Mouse (Mus musculus): ENCODE data around the gene Gm34653. TPM values are rescaled to one million over a fixed set of nuclear protein-coding genes. Genes with fewer than 3 reads are reported as not detected.

The Gm34653 gene
- polyA plus RNA-seq, 1 experiment from 2014 or later: not detected

DNA sequence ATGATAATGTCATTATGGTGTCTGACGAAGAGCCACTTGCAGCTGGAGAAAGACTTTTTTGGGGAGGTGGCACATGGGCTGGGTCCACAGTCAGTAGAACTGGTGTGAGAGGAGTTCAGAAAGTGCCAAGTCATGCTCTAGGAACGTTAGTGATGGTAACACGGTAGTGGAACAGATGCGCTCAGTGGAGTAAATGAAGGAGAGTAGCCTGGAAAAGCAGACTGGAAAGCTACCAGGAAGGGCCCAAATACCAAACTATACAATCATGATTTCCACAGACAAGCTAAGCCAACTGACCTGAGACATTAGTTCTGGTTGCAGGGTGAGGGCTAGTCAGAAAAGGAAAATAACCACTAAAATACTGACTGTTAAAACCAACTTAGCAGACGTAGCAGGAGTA is 36.9 kb downstream of the Gm34653 start:
- Histone ChIP-seq H3K9me3 (replicated peaks; ENCODE audit: control insufficient read depth, low read length) (no peaks in the 10 kb centered on the region), H3K36me3 (ENCODE audit: control insufficient read depth, insufficient read depth) (peaks cover 12% of the 10 kb centered on the region), H3K4me1 (ENCODE audit: control insufficient read depth, low read depth, low read length) (peaks cover 24% of the 10 kb centered on the region), H3K4me3 (ENCODE audit: low read depth, low read length) (peak overlapping the region; percentile 79), H3K4me2 (ENCODE audit: low read depth, low read length) (peak overlapping the region; percentile 95), H3K27ac (ENCODE audit: low read length) (peak overlapping the region; percentile 93), H3K9ac (ENCODE audit: low read depth, low read length) (peak overlapping the region; percentile 61), H3K27me3 (ENCODE audit: control insufficient read depth, insufficient read depth, low read depth, low read length) (peaks cover 9% of the 10 kb centered on the region)
- ATAC-seq (ENCODE audit: low read depth): peak; percentile 70
- 8% methylated on average over 5 of the region's 5 CpGs for WGBS (ENCODE audit: insufficient replicate concordance)

DNA sequence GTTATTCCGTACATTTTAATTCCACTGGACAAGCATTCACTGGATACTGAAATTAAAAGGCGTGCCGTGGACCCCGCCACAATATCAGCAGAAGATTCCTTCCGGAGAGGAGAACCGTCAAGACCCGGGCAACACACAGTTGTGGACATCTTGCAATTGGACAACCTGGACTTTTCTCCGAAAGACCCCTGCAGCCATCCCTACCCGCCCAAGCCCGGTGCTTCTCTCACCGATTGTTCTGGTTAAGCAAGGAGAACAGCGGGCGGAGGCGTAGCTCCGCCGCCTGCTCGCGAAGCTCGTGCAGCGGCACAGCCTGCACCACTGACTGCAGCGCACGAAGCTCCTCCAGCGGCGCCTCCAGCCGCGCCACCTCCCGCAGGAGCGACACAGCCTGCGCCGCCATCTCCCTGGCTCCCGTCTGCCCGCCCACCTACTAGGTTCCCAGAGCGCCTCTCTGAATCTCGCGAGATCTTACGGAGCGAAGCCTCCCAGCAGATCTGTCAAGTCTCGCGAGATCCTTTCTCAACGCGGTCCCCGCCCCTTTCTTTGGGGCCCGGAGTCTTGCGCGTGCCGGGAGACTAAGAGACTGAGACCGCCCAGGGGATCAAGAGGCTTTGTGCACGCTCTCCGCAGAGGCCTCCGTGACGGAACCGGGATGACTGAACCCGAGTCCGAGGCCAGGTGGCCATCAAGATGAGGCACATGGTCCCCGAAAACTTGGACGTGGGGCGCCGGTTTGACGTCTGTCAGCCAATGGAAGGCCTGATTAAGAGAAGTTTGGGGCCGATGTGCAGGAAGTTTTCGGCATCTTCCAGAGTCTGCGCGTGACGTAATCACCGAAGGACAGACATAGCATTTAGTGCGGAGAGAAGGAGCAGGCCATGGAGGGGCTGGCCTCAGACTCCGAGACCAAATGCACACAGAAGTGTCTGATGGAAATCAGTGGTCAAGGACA is 38.0 kb downstream of the Gm34653 start:
- WGBS (ENCODE audit: insufficient replicate concordance): under 1% methylated on average over 66 of the region's 67 CpGs
- ATAC-seq (ENCODE audit: low read depth): peak; percentile 91
- H3K9ac ChIP-seq (ENCODE audit: low read depth, low read length): peak overlapping the region; percentile 80
- H3K4me1 ChIP-seq (ENCODE audit: control insufficient read depth, low read depth, low read length): peaks cover 24% of the 10 kb centered on the region
- peak overlapping the region; percentile 79 for H3K4me3 ChIP-seq (ENCODE audit: low read depth, low read length)
- peaks cover 1% of the 10 kb centered on the region; the same call in 1 of the 2 replicates for H3K36me3 ChIP-seq (ENCODE audit: control insufficient read depth, insufficient read depth)
- peaks cover 13% of the 10 kb centered on the region for H3K27me3 ChIP-seq (ENCODE audit: control insufficient read depth, insufficient read depth, low read depth, low read length)
- no peaks in the 10 kb centered on the region for H3K9me3 ChIP-seq (replicated peaks; ENCODE audit: control insufficient read depth, low read length)
- peak overlapping the region; percentile 97 for H3K27ac ChIP-seq (ENCODE audit: low read length)
- H3K4me2 ChIP-seq (ENCODE audit: low read depth, low read length): peak overlapping the region; percentile 95

DNA sequence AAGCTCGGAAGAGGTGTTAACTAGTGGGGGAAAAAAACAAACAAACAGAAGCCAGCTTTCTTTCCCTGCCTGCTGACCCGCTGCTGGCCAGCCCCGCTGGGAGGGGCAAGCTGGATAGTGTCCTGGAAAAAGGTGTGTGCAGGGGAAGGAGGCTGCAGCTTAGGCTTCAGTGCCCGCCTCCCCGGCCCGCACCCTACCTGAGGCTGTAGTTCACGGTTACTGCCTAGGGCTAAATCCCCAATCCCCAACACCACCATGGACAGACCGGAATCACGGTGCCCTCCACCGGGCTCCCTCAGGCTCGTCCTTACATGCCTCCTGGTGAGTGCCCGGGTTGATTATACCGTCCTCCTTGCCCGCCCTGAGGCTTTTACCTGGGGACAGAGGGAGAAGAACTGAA is 41.5 kb downstream of the Gm34653 start, which contains the start of gene Cutal:
Gene Cutal (plus strand): TSS at position 126 of the 400 bp plus-strand sequence.
- H3K27me3 ChIP-seq (ENCODE audit: control insufficient read depth, insufficient read depth, low read depth, low read length): peaks cover 13% of the 10 kb centered on the region
- no peaks in the 10 kb centered on the region for H3K9me3 ChIP-seq (replicated peaks; ENCODE audit: control insufficient read depth, low read length)
- peak within 1 kb of the TSS; percentile 65 for H3K27ac ChIP-seq (ENCODE audit: low read length)
- H3K9ac ChIP-seq (ENCODE audit: low read depth, low read length): peak within 1 kb of the TSS; percentile 51
- no peak for ATAC-seq (ENCODE audit: low read depth)
- no peaks in the 10 kb centered on the region for H3K36me3 ChIP-seq (ENCODE audit: control insufficient read depth, insufficient read depth)
- peak within 1 kb of the TSS; percentile 57 for H3K4me3 ChIP-seq (ENCODE audit: low read depth, low read length)
- peaks cover 13% of the 10 kb centered on the region for H3K4me1 ChIP-seq (ENCODE audit: control insufficient read depth, low read depth, low read length)
- peak within 1 kb of the TSS; percentile 32 for H3K4me2 ChIP-seq (ENCODE audit: low read depth, low read length)
- WGBS (ENCODE audit: insufficient replicate concordance): 15% methylated on average over 14 of the region's 14 CpGs

DNA sequence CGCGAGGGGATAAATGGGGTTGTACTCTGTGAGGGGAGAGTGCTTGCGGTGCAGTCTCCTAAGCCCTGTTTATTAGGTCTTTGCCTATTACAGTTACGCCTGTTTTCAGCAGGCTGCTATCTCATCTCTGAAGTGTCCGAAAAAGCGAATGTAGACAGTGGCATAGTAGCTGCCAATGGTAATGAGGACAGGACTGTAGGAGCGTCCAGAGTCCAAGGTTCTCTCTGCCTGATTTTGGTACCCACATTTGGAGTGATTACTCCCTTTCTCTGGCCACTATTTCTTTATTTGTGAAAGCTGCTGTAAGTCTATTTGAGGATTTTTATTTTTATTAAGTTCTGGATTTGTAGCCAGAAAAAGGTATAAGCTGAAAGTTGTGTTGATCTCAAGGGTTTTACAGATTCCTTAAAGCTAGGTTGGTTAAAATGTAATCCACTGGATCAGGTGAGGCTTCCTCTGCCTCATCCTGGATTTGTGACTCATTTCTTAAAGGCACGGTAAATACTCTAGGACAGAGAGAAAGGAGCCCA is 42.1 kb downstream of the Gm34653 start, which contains the start of gene Psmd5:
Gene Psmd5 (minus strand): TSS at position 153 of the 530 bp plus-strand sequence.
- ATAC-seq (ENCODE audit: low read depth): no peak
- Histone ChIP-seq H3K4me2 (ENCODE audit: low read depth, low read length) (peak within 1 kb of the TSS; percentile 32), H3K9me3 (replicated peaks; ENCODE audit: control insufficient read depth, low read length) (no peaks in the 10 kb centered on the region), H3K27ac (ENCODE audit: low read length) (peak within 1 kb of the TSS; percentile 65), H3K4me3 (ENCODE audit: low read depth, low read length) (peak within 1 kb of the TSS; percentile 57), H3K36me3 (ENCODE audit: control insufficient read depth, insufficient read depth) (no peaks in the 10 kb centered on the region), H3K9ac (ENCODE audit: low read depth, low read length) (peak within 1 kb of the TSS; percentile 51), H3K27me3 (ENCODE audit: control insufficient read depth, insufficient read depth, low read depth, low read length) (peaks cover 13% of the 10 kb centered on the region), H3K4me1 (ENCODE audit: control insufficient read depth, low read depth, low read length) (peaks cover 6% of the 10 kb centered on the region)
- 20% methylated on average over 8 of the region's 8 CpGs for WGBS (ENCODE audit: insufficient replicate concordance)

DNA sequence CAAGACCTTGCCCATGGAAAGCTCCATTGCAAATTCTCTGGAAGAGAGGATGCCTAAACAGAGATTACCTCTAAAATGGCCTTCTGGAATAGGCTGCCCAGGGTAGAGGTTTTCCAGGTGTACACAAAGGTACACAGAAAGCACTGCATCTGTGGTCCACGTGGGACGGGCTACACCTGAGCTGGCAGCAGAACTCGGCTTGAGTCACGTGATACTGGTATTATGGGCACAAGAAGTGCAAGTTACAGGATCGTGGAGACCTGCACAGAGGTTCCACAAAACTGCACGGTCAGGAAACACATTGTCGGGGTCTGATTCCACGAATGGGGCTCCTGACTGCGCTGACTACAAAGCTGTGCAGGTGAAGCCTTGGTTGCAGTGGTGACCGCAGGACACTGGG is 47.2 kb downstream of the Gm34653 start:
- H3K4me1 ChIP-seq (ENCODE audit: control insufficient read depth, low read depth, low read length): 0 out of 2 replicates have a peak, but pooled peaks cover 2% of the 10 kb centered on the region
- H3K4me3 ChIP-seq (ENCODE audit: low read depth, low read length): no peak overlapping the region
- whole genome bisulfite sequencing (ENCODE audit: insufficient replicate concordance): 66% methylated on average over 10 of the region's 10 CpGs
- no peak overlapping the region for H3K27ac ChIP-seq (ENCODE audit: low read length)
- no peaks in the 10 kb centered on the region for H3K9me3 ChIP-seq (replicated peaks; ENCODE audit: control insufficient read depth, low read length)
- no peaks in the 10 kb centered on the region for H3K36me3 ChIP-seq (ENCODE audit: control insufficient read depth, insufficient read depth)
- peaks cover 2% of the 10 kb centered on the region for H3K27me3 ChIP-seq (ENCODE audit: control insufficient read depth, insufficient read depth, low read depth, low read length)
- no peak overlapping the region for H3K4me2 ChIP-seq (ENCODE audit: low read depth, low read length)
- H3K9ac ChIP-seq (ENCODE audit: low read depth, low read length): no peak overlapping the region
- ATAC-seq (ENCODE audit: low read depth): no peak

DNA sequence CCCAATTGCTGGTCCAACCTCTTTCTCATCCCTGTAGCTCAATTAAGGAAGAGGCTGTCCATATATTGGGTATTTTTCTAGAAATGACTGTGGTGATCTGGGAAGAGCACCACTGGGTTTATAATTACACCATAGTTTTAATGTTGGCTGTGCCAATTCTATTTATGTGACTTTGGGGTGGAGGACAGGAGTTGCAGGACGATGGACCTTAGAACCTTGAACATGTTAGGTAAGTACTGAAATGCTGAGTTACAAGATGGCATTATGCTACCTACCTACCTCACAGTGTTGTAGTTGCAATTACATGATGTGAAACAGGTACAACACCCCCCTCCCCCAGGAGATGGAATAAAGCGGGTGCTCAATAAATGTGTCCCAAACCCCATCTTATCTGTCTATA is 50.0 kb downstream of the Gm34653 start:
- WGBS (ENCODE audit: insufficient replicate concordance): 75% methylated on average over 2 of the region's 2 CpGs
- ATAC-seq (ENCODE audit: low read depth): no peak
- H3K9me3 ChIP-seq (replicated peaks; ENCODE audit: control insufficient read depth, low read length): no peaks in the 10 kb centered on the region

DNA sequence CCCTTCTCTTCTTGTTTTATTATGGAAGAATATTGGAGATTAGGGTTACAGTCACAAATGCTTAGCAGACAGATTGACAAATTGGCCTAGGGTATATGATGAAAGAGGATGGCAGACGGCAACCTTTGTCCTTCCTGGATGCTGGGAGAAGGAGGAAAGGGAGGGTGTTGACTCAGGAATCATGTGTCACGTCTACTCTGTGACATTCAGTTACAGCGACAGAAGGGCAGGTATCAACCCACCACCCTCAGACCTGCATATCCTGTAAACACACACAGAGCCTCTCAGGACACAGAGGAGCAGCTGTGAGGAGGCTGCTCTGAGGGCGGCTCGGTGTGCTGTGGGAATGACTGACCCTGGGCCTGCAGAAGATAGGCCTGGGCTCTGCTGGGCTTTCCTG is 50.4 kb downstream of the Gm34653 start:
- peak overlapping the region; percentile 60; the same call in 1 of the 2 replicates for H3K27ac ChIP-seq (ENCODE audit: low read length)
- H3K4me1 ChIP-seq (ENCODE audit: control insufficient read depth, low read depth, low read length): 0 out of 2 replicates have a peak, but pooled peaks cover 2% of the 10 kb centered on the region
- no peaks in the 10 kb centered on the region for H3K27me3 ChIP-seq (ENCODE audit: control insufficient read depth, insufficient read depth, low read depth, low read length)
- no peak overlapping the region for H3K4me3 ChIP-seq (ENCODE audit: low read depth, low read length)
- ATAC-seq (ENCODE audit: low read depth): peak; percentile 94
- 44% methylated on average over 5 of the region's 5 CpGs for WGBS (ENCODE audit: insufficient replicate concordance)
- no peaks in the 10 kb centered on the region for H3K9me3 ChIP-seq (replicated peaks; ENCODE audit: control insufficient read depth, low read length)
- no peaks in the 10 kb centered on the region for H3K36me3 ChIP-seq (ENCODE audit: control insufficient read depth, insufficient read depth)
- no peak overlapping the region for H3K9ac ChIP-seq (ENCODE audit: low read depth, low read length)
- H3K4me2 ChIP-seq (ENCODE audit: low read depth, low read length): no peak overlapping the region

More for the DNA sequence above, 50.0 kb downstream of the Gm34653 start:
- no peak overlapping the region for H3K4me3 ChIP-seq (ENCODE audit: low read depth, low read length)
- no peak overlapping the region for H3K4me2 ChIP-seq (ENCODE audit: low read depth, low read length)
- H3K9ac ChIP-seq (ENCODE audit: low read depth, low read length): no peak overlapping the region
- no peak overlapping the region for H3K27ac ChIP-seq (ENCODE audit: low read length)
- 0 out of 2 replicates have a peak, but pooled peaks cover 2% of the 10 kb centered on the region for H3K4me1 ChIP-seq (ENCODE audit: control insufficient read depth, low read depth, low read length)
- no peaks in the 10 kb centered on the region for H3K27me3 ChIP-seq (ENCODE audit: control insufficient read depth, insufficient read depth, low read depth, low read length)
- no peaks in the 10 kb centered on the region for H3K36me3 ChIP-seq (ENCODE audit: control insufficient read depth, insufficient read depth)

DNA sequence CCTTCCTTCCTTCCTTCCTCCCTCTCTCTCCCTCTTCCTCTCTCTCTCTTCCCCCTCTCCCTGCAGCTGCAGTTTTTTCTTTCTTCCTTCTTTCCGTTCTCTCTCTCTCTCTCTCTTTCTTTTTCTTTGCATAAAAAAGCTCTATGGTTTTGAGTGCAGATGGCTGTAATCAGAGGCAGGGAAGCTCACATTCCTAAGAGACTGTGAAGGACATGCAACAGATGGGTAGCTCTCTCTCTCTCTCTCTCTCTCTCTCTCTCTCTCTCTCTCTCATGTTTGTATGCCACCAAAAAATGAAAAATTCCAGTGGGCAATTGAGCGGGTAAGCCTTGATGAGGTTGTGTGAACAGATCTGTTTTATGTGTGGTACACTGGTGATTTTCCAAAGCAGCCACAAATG is 51.4 kb downstream of the Gm34653 start:
- WGBS (ENCODE audit: insufficient replicate concordance): 60% methylated on average over 2 of the region's 2 CpGs
- Histone ChIP-seq H3K9ac (ENCODE audit: low read depth, low read length) (no peak overlapping the region), H3K27ac (ENCODE audit: low read length) (no peak overlapping the region), H3K4me2 (ENCODE audit: low read depth, low read length) (no peak overlapping the region), H3K4me3 (ENCODE audit: low read depth, low read length) (no peak overlapping the region), H3K36me3 (ENCODE audit: control insufficient read depth, insufficient read depth) (no peaks in the 10 kb centered on the region), H3K9me3 (replicated peaks; ENCODE audit: control insufficient read depth, low read length) (no peaks in the 10 kb centered on the region), H3K4me1 (ENCODE audit: control insufficient read depth, low read depth, low read length) (0 out of 2 replicates have a peak, but pooled peaks cover 2% of the 10 kb centered on the region), H3K27me3 (ENCODE audit: control insufficient read depth, insufficient read depth, low read depth, low read length) (no peaks in the 10 kb centered on the region)
- ATAC-seq (ENCODE audit: low read depth): no peak
